23 mouse cellular contexts compared by ENCODE assay signal in the genomic region with DNA sequence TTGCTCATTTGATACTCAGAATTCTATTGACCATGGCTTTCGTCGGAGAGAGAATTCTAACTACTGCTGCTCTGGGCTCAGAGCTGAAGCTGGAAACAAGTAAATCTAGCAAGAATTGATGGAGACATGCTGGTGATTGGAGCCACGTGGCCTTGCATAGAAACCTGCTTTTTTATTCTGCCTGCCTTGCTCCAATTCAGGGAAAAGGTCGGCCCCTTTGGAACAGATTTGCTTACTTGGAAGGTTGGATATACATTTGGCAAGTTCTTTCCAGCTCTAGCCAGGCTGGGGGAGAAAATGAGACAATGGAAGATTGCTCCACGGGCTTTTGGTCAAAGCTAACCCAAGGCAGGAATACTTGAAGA. TPM values are rescaled to one million over a fixed set of nuclear protein-coding genes. Genes with fewer than 3 reads are reported as not detected.
DNase-seq lines count a peak whose midpoint lies in the region; ATAC-seq and TF ChIP-seq lines count a peak whose summit lies in the region.
"Had no signal": no experiment of that assay in that cellular context is flagged by ENCODE, and none has a peak within 500 bp of the region (broad histone marks: within the 10 kb centered on the region; RNA-seq: fewer than 3 reads in every experiment).

No protein-coding gene starts in this region.

- H3K27ac ChIP-seq in liver, postnatal 0 days (ENCODE audit: low read depth): no peak overlapping the region
- no peak overlapping the region for H3K27ac ChIP-seq in liver, embryonic 12.5 days
- H3K27ac ChIP-seq in midbrain, embryonic 13.5 days: no peak overlapping the region
- H3K27ac ChIP-seq: embryonic facial prominence, embryonic 12.5 days; forebrain, embryonic 12.5 days; hindbrain, embryonic 15.5 days had no signal

- ATAC-seq in liver, postnatal 0 days: no peak
- no peak for ATAC-seq in liver, embryonic 12.5 days
- ATAC-seq in midbrain, embryonic 13.5 days: no peak
- ATAC-seq: activated CD4-positive, CD25-positive, alpha-beta regulatory T cell, adult 4 months; intestine, embryonic 16.5 days; lung, postnatal 0 days had no signal

- no peaks in the 10 kb centered on the region; the same call in none of the 2 replicates for H3K4me1 ChIP-seq in liver, postnatal 0 days (ENCODE audit: insufficient read depth)
- H3K4me1 ChIP-seq in liver, embryonic 12.5 days: no peaks in the 10 kb centered on the region
- peaks cover 27% of the 10 kb centered on the region for H3K4me1 ChIP-seq in midbrain, embryonic 13.5 days (replicated peaks)

- peak overlapping the region; percentile 68; the same call in 1 of the 2 replicates for H3K4me2 ChIP-seq in liver, postnatal 0 days (ENCODE audit: low read depth, low read length)
- H3K4me2 ChIP-seq in liver, embryonic 12.5 days: no peak overlapping the region
- peak overlapping the region; percentile 4; the same call in 1 of the 2 replicates for H3K4me2 ChIP-seq in midbrain, embryonic 13.5 days (replicated peaks)
- H3K4me2 ChIP-seq: embryonic facial prominence, embryonic 12.5 days; forebrain, embryonic 12.5 days; hindbrain, embryonic 15.5 days had no signal

- 17% methylated on average over 5 of the region's 5 CpGs for WGBS in liver, postnatal 0 days (ENCODE audit: insufficient replicate concordance)
- WGBS in liver, embryonic 12.5 days (ENCODE audit: insufficient replicate concordance): 5% methylated on average over 5 of the region's 5 CpGs
- WGBS in midbrain, embryonic 13.5 days: 4% methylated on average over 5 of the region's 5 CpGs

- TF ChIP-seq EP300 in liver, postnatal 0 days (IDR thresholded peaks at IDR 0.05; ENCODE audit: low read depth): no peak

- DNase-seq in embryo, embryonic 10.5 days (ENCODE audit: low spot score): peak; percentile 31
- DNase-seq in embryo, embryonic 10 days (ENCODE audit: low spot score): no peak
- DNase-seq in liver, postnatal 0 days: no peak
- peak; percentile 13 for DNase-seq in embryo, embryonic 11 days
- no peak for DNase-seq in lung, postnatal 25 days (ENCODE audit: low spot score)
- no peak for DNase-seq in frontal cortex, postnatal 25 days (ENCODE audit: low spot score in 2 of 2)
- DNase-seq: adrenal gland, postnatal 10 days; cerebellum, adult 8-10 months; cerebellum, postnatal 36 days; kidney, postnatal 36 days; liver; right cerebral cortex, adult 18-20 months; right cerebral cortex, postnatal 4 days; thymus, postnatal 14 days had no signal

- H3K4me3 ChIP-seq in liver, postnatal 0 days (ENCODE audit: low read depth, low read length): no peak overlapping the region
- H3K4me3 ChIP-seq in liver, embryonic 12.5 days: no peak overlapping the region
- H3K4me3 ChIP-seq in midbrain, embryonic 13.5 days (replicated peaks): no peak overlapping the region
- H3K4me3 ChIP-seq: embryonic facial prominence, embryonic 12.5 days; forebrain, embryonic 12.5 days; hindbrain, embryonic 15.5 days had no signal

- H3K27me3 ChIP-seq in liver, postnatal 0 days (ENCODE audit: insufficient read depth, low read length): peaks cover 53% of the 10 kb centered on the region
- H3K27me3 ChIP-seq in liver, embryonic 12.5 days (replicated peaks): peaks cover 100% of the 10 kb centered on the region
- peaks cover 90% of the 10 kb centered on the region for H3K27me3 ChIP-seq in midbrain, embryonic 13.5 days

- no peaks in the 10 kb centered on the region for H3K36me3 ChIP-seq in liver, postnatal 0 days (replicated peaks; ENCODE audit: insufficient read depth, low read length)
- no peaks in the 10 kb centered on the region for H3K36me3 ChIP-seq in liver, embryonic 12.5 days
- no peaks in the 10 kb centered on the region for H3K36me3 ChIP-seq in midbrain, embryonic 13.5 days
- H3K36me3 ChIP-seq: embryonic facial prominence, embryonic 12.5 days; forebrain, embryonic 12.5 days; hindbrain, embryonic 15.5 days had no signal

- H3K9me3 ChIP-seq in liver, postnatal 0 days (ENCODE audit: low read length): no peaks in the 10 kb centered on the region
- H3K9me3 ChIP-seq in liver, embryonic 12.5 days (replicated peaks): no peaks in the 10 kb centered on the region
- no peaks in the 10 kb centered on the region for H3K9me3 ChIP-seq in midbrain, embryonic 13.5 days
- H3K9me3 ChIP-seq: embryonic facial prominence, embryonic 12.5 days; forebrain, embryonic 12.5 days; hindbrain, embryonic 15.5 days had no signal

- no peak overlapping the region for H3K9ac ChIP-seq in liver, postnatal 0 days (replicated peaks)
- H3K9ac ChIP-seq in liver, embryonic 12.5 days: no peak overlapping the region
- no peak overlapping the region for H3K9ac ChIP-seq in midbrain, embryonic 13.5 days (replicated peaks)
- H3K9ac ChIP-seq: embryonic facial prominence, embryonic 12.5 days; forebrain, embryonic 12.5 days; hindbrain, embryonic 15.5 days had no signal

- TF ChIP-seq CTCF in liver, postnatal 0 days (IDR thresholded peaks at IDR 0.05; ENCODE audit: low read depth): no peak

RNA-seq across cellular contexts. Expression of a gene that starts 11.0 kb away (rescaled TPM):
- polyA plus RNA-seq in liver, postnatal 0 days (2015; fragmentation: Nextera tagmentation; extraction: Ambion mirVana): 7.5 and 9.1 TPM in 2 replicates
- polyA plus RNA-seq in liver, embryonic 12.5 days (2016; fragmentation: Nextera tagmentation; extraction: Ambion mirVana): 2.1 and 2.6 TPM in 2 replicates
- polyA plus RNA-seq in midbrain, embryonic 13.5 days (2015; fragmentation: Nextera tagmentation; extraction: Ambion mirVana): 10.4 and 10.7 TPM in 2 replicates
- polyA plus RNA-seq: activated CD4-positive, CD25-positive, alpha-beta regulatory T cell, adult 4 months; heart, postnatal 0 days; lung, postnatal 0 days had no signal

Comparison
In these comparisons a context has a peak if more than half of its experiments do, and no peak if none do; other contexts are left out.
1. DNase-seq: peak in embryo, embryonic 10.5 days (single experiment) and embryo, embryonic 11 days (single experiment); none in embryo, embryonic 10 days (single experiment), liver, postnatal 0 days (single experiment), lung, postnatal 25 days (single experiment) and frontal cortex, postnatal 25 days (0 of 2).